Mouse (Mus musculus): ENCODE results near the gene Tet1.
"Not testable (repeated sequence)": the region's sequence is repeated elsewhere in the genome, so short reads cannot be mapped to it uniquely, and the experiment has no call there.

Gene Tet1

DNA sequence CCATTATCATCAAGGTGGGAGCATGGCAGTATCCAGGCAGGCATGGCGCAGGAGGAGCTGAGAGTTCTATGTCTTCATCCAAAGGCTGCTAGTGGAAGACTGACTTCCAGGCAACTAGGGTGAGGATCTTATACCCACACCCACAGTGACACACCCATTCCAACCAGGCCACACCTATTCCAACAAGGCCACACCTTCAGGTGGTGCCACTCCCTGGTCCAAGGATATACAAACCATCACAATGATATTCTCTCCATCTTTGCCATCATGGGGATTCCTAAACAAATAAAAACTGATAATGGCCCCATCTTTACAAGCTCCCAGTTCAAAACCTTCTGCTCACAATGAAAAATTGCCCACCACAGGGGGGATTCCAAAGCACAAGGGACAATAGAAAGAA, at the start of gene Tet1:
TSS of gene Tet1 (minus strand) at position 101 of the 400 bp plus-strand sequence.
- DNase-seq: not testable (repeated sequence)

- DNase-seq: no peak
Observed at GRCm38 (mm10) chr10:62948551-62948950, 39.8 kb upstream of the Tet1 start.

GRCm38 (mm10) chr10:62946738-62947471, 38.1 kb upstream of the Tet1 start, which contains the start of gene Dna2:
TSS of gene Dna2 (plus strand) at chr10:62947026.
- peak; percentile 69 to 87 for DNase-seq

- DNase-seq: peak in 1 of 2 experiments; percentile 19
Observed at GRCm38 (mm10) chr10:62944975-62945580, 36.3 kb upstream of the Tet1 start.

GRCm38 (mm10) chr10:62932381-62932780, 23.6 kb upstream of the Tet1 start:
- no peak for DNase-seq

DNA sequence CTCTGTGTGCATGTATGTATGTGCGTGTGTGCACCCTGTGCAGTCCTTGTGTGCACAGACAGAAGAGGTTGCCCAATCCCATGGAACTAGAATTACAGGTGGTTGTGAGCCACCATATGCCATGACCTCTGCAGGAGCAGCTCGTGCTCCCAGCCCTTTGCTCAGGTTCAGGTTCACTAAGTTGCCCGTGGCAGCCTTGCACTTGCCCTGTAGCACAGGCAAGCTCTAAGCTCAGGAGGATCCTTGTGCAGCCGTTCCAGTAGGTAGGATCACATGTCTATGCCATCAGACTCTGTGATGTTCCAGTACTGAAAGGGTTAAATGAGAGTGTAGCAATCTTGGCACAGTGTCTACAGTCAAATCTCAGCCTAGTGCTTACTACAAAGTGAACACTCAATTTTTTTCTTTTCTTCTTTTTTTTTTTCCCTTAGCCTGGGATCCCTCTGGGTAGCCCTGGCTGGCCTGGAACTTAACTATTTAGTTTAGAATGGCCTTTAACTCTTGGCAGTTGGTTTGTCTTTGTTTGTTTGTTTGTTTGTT, 15.4 kb upstream of the Tet1 start:
- DNase-seq: peak; percentile 58 to 90

- DNase-seq: no peak
Observed at GRCm38 (mm10) chr10:62920766-62921156, 12.0 kb upstream of the Tet1 start.

- peak; percentile 91 to 94 for DNase-seq
Observed at GRCm38 (mm10) chr10:62919925-62920765, 11.3 kb upstream of the Tet1 start, which contains the start of gene Slc25a16. TSS of gene Slc25a16 (plus strand) at chr10:62920633.

GRCm38 (mm10) chr10:62918985-62919384, 10.2 kb upstream of the Tet1 start:
- DNase-seq: no peak

GRCm38 (mm10) chr10:62911120-62911519, 2.3 kb upstream of the Tet1 start:
- DNase-seq: no peak

DNA sequence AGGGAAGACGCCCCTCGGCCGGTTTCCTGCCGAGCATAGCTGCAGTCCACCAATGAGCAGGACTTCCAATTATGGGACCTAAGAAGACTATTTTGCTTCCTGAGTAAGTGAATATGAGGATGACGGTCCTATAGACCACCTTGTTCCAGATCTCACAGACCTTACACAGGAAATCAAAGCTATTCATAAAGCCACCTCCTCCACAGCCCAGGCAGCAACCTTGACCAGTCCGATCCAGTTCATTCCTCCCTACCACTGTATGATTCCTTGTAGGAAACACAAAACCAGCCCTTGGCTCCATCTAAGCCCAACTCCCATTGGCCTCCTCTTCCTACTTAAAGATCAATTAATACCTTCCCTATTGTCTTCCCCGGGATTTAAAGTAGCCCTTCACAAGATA, 2.5 kb downstream of the Tet1 start:
- no peak for DNase-seq

DNA sequence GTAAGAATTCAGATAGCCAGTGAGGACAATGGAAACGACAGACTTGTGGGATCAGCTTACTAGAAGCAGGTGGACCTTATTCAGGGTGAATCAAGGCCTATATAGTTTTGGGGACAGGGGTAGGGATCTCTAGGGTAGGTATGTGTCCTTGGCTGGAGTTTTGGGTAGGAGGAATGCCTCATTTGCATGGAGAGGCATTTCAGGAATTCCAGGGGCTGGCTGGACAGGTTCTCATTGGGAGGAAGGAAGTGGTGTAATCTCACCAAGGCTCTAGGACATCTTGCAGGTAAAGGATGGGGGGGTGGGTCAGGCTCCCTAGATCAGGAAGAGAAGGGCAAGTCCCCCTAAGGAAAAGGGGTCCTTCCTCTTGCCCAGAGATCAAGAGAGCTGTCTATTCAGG, 6.0 kb downstream of the Tet1 start:
- no peak for DNase-seq

- DNase-seq: no peak
Observed at GRCm38 (mm10) chr10:62901826-62902225, 7.0 kb downstream of the Tet1 start.

- DNase-seq: no peak
Observed at GRCm38 (mm10) chr10:62900144-62900543, 8.7 kb downstream of the Tet1 start.

DNA sequence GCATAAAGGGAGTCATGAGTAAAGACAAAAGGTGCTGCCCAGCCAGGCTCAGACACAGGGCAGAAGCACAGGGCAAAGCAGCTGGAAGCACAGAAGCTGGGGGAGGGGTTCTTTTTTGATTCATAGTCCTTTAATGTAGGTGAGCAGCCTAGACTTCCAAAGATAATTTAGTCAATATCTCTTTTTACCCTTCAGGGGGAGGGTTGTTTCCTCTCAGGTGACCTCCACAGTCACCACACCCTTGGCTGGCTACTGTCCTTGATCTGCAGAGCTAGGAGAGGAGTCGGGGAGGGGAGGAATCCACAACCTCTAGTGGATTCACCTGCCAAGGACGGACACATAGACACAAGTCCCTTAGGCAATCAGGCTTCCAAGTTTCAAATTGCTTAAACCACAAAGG, 10.7 kb downstream of the Tet1 start:
- no peak for DNase-seq

- no peak for DNase-seq
Observed at GRCm38 (mm10) chr10:62897437-62897836, 11.4 kb downstream of the Tet1 start.

DNA sequence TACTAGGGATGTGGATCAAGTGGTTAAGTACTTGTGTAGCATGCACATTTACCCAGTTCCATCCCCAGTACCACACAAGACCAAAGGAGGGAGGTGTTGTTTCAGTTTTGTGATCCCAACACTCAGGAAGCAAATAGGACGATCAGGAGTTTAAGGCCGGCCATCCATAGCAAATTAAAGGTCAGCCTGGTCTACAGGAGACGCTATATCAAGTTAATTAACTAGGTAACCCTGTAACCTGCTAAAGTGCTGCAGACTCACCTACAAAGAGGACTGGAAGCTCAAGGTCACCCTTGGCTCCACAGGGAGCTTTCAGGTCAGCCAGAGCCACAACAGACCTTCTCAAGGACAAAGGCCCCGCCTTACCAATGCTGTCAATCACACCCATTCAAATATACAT, 12.0 kb downstream of the Tet1 start:
- peak in 1 of 2 experiments; percentile 19 for DNase-seq

- no peak for DNase-seq
Observed at GRCm38 (mm10) chr10:62896035-62896434, 12.8 kb downstream of the Tet1 start.

DNA sequence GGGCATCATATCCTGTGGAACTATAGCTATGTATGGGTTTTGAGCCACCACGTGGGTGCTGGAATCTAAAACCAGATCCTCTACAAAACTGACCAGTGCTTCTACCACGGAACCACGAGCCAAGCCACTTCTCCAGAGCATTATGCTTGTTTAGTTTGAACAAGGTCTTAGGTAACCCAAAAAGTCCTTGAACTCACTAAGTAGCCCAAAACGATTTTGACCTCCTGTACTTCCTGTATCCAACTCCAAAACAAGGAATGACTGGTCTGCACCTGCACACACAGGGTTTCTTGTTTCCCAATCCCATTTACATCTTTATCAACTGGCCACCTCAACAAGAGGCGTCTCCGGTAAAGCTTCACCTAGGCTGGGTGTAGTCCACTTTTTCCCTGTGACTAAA, 13.4 kb downstream of the Tet1 start:
- no peak for DNase-seq

- no peak for DNase-seq
Observed at GRCm38 (mm10) chr10:62894447-62894846, 14.3 kb downstream of the Tet1 start.

- DNase-seq: no peak
Observed at GRCm38 (mm10) chr10:62893356-62893884, 15.4 kb downstream of the Tet1 start.

DNA sequence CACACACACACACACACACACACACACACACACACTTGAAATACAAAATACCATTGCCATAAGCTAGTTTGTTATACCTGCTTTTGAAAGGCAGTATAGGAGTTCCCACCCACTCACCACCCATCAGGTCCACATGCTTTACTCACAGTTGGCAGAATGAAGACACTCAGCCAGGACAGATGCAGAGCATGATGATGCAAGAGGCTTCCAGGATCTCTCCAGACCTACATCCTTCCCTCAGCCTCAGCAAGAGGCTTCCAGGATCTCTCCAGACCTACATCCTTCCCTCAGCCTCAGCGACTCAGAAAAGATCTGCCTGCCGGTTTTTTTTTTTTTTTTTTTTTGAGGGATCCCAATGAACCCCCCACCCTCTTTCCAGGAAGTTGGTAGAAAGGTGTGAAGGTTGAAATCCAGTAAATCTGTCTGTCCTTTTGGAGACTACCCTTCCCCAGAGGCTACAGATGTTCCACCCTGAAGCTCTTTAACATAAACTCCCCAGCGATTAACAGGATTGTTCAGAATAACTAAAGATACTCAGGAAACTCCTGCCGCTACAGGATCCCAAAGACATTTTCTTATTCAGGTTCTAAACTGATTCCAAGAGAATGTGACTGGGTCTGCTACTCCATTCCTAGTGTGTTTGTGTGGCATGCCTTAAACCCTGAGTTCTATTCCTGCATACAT, 16.1 kb downstream of the Tet1 start:
- DNase-seq: no peak

All from kidney, postnatal 25 days (tissue).